Mouse (Mus musculus) thymus, postnatal 10 days (tissue): Measurements from ENCODE around the gene Cpxm1.
A peak's percentile ranks its signal among the peaks of the same experiment; 100 is the strongest.
"Not testable (repeated sequence)": the region's sequence is repeated elsewhere in the genome, so short reads cannot be mapped to it uniquely, and the experiment has no call there.

ENCODE experiments used
- DNase-seq, 2 experiments: peaks; one replicate each; pipeline ENCODE4 v3.0.0; 2021; ENCODE audit warnings: low spot score in 2 of 2

Cpxm1 gene

GRCm38 (mm10) chr2:130401891-130402290 is 4.5 kb upstream of the Cpxm1 start:
- no peak for DNase-seq

GRCm38 (mm10) chr2:130400046-130400445 is 2.7 kb upstream of the Cpxm1 start:
- DNase-seq = no peak

- peak in 1 of 2 experiments; percentile 11 for DNase-seq
Measured at GRCm38 (mm10) chr2:130398091-130398490, 717 bp upstream of the Cpxm1 start.

GRCm38 (mm10) chr2:130395696-130396095 is 1.7 kb downstream of the Cpxm1 start:
- DNase-seq = no peak

- no peak for DNase-seq
Measured at GRCm38 (mm10) chr2:130392836-130393235, 4.5 kb downstream of the Cpxm1 start.

- DNase-seq = peak; percentile 74 to 83
Measured at GRCm38 (mm10) chr2:130390993-130391625, 6.3 kb downstream of the Cpxm1 start.

- peak in 1 of 2 experiments; percentile 27 for DNase-seq
Measured at GRCm38 (mm10) chr2:130388796-130389195, 8.6 kb downstream of the Cpxm1 start.

- DNase-seq = no peak
Measured at GRCm38 (mm10) chr2:130386212-130386611, 11.2 kb downstream of the Cpxm1 start.

GRCm38 (mm10) chr2:130383895-130384294 is 13.5 kb downstream of the Cpxm1 start:
- peak; percentile 25 to 38 for DNase-seq

- DNase-seq = no peak
Measured at GRCm38 (mm10) chr2:130383205-130383604, 14.2 kb downstream of the Cpxm1 start.

- no peak for DNase-seq
Measured at GRCm38 (mm10) chr2:130374951-130375350, 22.4 kb downstream of the Cpxm1 start.

GRCm38 (mm10) chr2:130373026-130373425 is 24.3 kb downstream of the Cpxm1 start:
- not testable (repeated sequence) for DNase-seq

GRCm38 (mm10) chr2:130367386-130367785 is 30.0 kb downstream of the Cpxm1 start:
- no peak for DNase-seq

GRCm38 (mm10) chr2:130365211-130366094 is 31.9 kb downstream of the Cpxm1 start:
- peak; percentile 22 to 34 for DNase-seq

GRCm38 (mm10) chr2:130362511-130363026 is 34.8 kb downstream of the Cpxm1 start:
- DNase-seq = peak in 1 of 2 experiments; percentile 22

GRCm38 (mm10) chr2:130358852-130359251 is 38.5 kb downstream of the Cpxm1 start:
- DNase-seq = no peak

- no peak for DNase-seq
Measured at GRCm38 (mm10) chr2:130357551-130357950, 39.8 kb downstream of the Cpxm1 start.

- no peak for DNase-seq
Measured at GRCm38 (mm10) chr2:130353889-130354288, 43.5 kb downstream of the Cpxm1 start.

- no peak for DNase-seq
Measured at GRCm38 (mm10) chr2:130353411-130353810, 44.0 kb downstream of the Cpxm1 start.

GRCm38 (mm10) chr2:130351758-130352339 is 45.5 kb downstream of the Cpxm1 start:
- DNase-seq = no peak

GRCm38 (mm10) chr2:130350376-130350775 is 47.0 kb downstream of the Cpxm1 start:
- DNase-seq = no peak

- no peak for DNase-seq
Measured at GRCm38 (mm10) chr2:130341220-130341580, 56.2 kb downstream of the Cpxm1 start.
